Mouse (Mus musculus): ENCODE data around the gene Cxcr5. TPM values are rescaled to one million over a fixed set of nuclear protein-coding genes. Genes with fewer than 3 reads are reported as not detected.
"Not testable (repeated sequence)": the region's sequence is repeated elsewhere in the genome, so short reads cannot be mapped to it uniquely, and the experiment has no call there.

Gene Cxcr5
- polyA plus RNA-seq, 1 experiment from 2014 or later: not detected

DNA sequence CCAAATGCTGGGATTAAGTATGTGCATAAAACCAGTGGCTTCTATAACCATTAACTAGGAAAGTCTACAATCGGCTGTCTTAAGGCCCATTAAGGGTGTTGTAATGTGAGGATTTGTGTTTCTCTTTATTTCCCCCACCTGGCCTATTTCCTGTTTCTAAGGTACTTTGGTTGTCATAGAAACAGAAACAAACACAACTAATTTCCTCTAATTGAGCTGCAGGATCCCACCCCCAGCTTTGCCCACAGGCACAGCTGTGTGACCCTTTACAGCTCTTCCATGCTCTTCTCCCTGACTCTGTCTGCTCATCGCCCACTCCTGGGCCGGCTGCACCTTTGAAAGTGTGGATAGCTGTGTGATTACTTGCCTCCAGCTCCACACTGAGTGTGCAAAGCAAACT, 19.7 kb upstream of the Cxcr5 start:
- Histone ChIP-seq H3K9me3 (peaks cover 9% of the 10 kb centered on the region; the same call in 1 of the 2 replicates), H3K27ac (no peak overlapping the region), H3K27me3 (ENCODE audit: insufficient read depth, poor library complexity, severe bottlenecking) (no peaks in the 10 kb centered on the region), H3K36me3 (no peaks in the 10 kb centered on the region), H3K4me1 (replicated peaks) (no peaks in the 10 kb centered on the region), H3K4me3 (no peak overlapping the region)
- 76% methylated on average over 3 of the region's 3 CpGs for WGBS
- no peak for DNase-seq (ENCODE audit: low spot score)

GRCm38 (mm10) chr9:44580085-44580484, 18.4 kb upstream of the Cxcr5 start:
- no peak overlapping the region for H3K27ac ChIP-seq
- DNase-seq (ENCODE audit: low spot score): no peak
- H3K4me3 ChIP-seq: no peak overlapping the region
- H3K36me3 ChIP-seq: no peaks in the 10 kb centered on the region
- no peaks in the 10 kb centered on the region for H3K4me1 ChIP-seq (replicated peaks)
- 90% methylated on average over 5 of the region's 5 CpGs for WGBS
- no peaks in the 10 kb centered on the region for H3K27me3 ChIP-seq (ENCODE audit: insufficient read depth, poor library complexity, severe bottlenecking)
- peaks cover 9% of the 10 kb centered on the region; the same call in 1 of the 2 replicates for H3K9me3 ChIP-seq

DNA sequence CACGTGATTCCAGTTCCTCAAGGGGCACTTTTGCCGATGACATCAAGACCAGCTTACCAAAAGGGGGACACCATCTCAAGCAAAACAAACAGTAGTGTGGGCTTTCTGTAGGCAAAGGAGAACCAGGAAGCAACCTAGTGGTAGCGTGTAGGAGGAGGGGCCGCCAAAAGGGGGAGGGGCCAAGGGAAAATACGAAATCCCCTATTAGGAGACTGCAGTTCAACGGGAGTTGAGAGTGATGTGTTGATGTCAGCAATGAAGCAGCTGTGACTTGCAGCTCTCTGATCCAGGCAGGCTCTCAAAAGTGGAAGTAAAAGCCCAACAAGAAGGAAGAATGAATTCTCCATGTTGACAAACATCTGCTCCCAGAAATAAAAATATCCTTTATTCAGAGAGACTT, 17.7 kb upstream of the Cxcr5 start:
- Histone ChIP-seq H3K4me1 (replicated peaks) (no peaks in the 10 kb centered on the region), H3K27me3 (ENCODE audit: insufficient read depth, poor library complexity, severe bottlenecking) (no peaks in the 10 kb centered on the region), H3K36me3 (no peaks in the 10 kb centered on the region), H3K4me3 (no peak overlapping the region), H3K9me3 (peaks cover 9% of the 10 kb centered on the region; the same call in 1 of the 2 replicates), H3K27ac (no peak overlapping the region)
- DNase-seq (ENCODE audit: low spot score): no peak
- 49% methylated on average over 6 of the region's 6 CpGs for WGBS

GRCm38 (mm10) chr9:44576046-44576445, 14.4 kb upstream of the Cxcr5 start:
- H3K27me3 ChIP-seq (ENCODE audit: insufficient read depth, poor library complexity, severe bottlenecking); H3K4me1 ChIP-seq (replicated peaks); H3K9me3 ChIP-seq; H3K27ac ChIP-seq; H3K36me3 ChIP-seq; H3K4me3 ChIP-seq; DNase-seq (ENCODE audit: low spot score): not testable (repeated sequence)
- 92% methylated on average over 7 of the region's 7 CpGs for WGBS

GRCm38 (mm10) chr9:44575095-44575494, 13.4 kb upstream of the Cxcr5 start:
- Histone ChIP-seq H3K9me3 (no peaks in the 10 kb centered on the region), H3K27ac (no peak overlapping the region), H3K4me1 (replicated peaks) (no peaks in the 10 kb centered on the region), H3K27me3 (ENCODE audit: insufficient read depth, poor library complexity, severe bottlenecking) (no peaks in the 10 kb centered on the region), H3K36me3 (no peaks in the 10 kb centered on the region), H3K4me3 (no peak overlapping the region)
- 92% methylated on average over 2 of the region's 2 CpGs for WGBS
- no peak for DNase-seq (ENCODE audit: low spot score)

DNA sequence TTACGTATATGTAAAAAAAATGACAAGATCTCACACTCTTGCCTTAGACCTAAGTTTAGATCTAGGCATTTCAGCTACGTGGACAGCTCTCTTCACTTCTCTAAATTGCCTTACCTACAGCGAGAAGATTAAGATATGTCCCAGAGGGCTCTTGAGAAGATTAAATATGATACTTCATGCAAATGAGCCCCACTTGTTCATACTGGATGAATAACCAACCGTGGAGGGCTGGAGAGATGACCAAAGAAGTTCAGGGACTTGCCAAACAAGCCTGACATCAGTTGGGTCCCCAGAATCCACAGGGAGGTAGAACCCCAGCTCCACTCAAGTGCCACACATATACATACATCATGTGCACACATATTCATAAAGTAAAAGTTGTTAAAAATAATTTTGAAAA, 11.6 kb upstream of the Cxcr5 start:
- no peak overlapping the region for H3K27ac ChIP-seq
- H3K27me3 ChIP-seq (ENCODE audit: insufficient read depth, poor library complexity, severe bottlenecking): no peaks in the 10 kb centered on the region
- WGBS: 86% methylated on average over 4 of the region's 4 CpGs
- no peak overlapping the region for H3K4me3 ChIP-seq
- no peak for DNase-seq (ENCODE audit: low spot score)
- no peaks in the 10 kb centered on the region; the same call in 1 of the 2 replicates for H3K4me1 ChIP-seq (replicated peaks)
- H3K9me3 ChIP-seq: no peaks in the 10 kb centered on the region
- no peaks in the 10 kb centered on the region for H3K36me3 ChIP-seq

- Histone ChIP-seq H3K4me3 (no peak overlapping the region), H3K27me3 (ENCODE audit: insufficient read depth, poor library complexity, severe bottlenecking) (no peaks in the 10 kb centered on the region), H3K4me1 (replicated peaks) (peaks cover 8% of the 10 kb centered on the region), H3K27ac (no peak overlapping the region), H3K36me3 (no peaks in the 10 kb centered on the region), H3K9me3 (no peaks in the 10 kb centered on the region)
- 84% methylated on average over 12 of the region's 12 CpGs for WGBS
- no peak for DNase-seq (ENCODE audit: low spot score)
Observed at GRCm38 (mm10) chr9:44570939-44571382, 9.3 kb upstream of the Cxcr5 start.

GRCm38 (mm10) chr9:44568083-44568455, 6.4 kb upstream of the Cxcr5 start:
- Histone ChIP-seq H3K9me3 (no peaks in the 10 kb centered on the region), H3K4me1 (replicated peaks) (peaks cover 22% of the 10 kb centered on the region), H3K4me3 (no peak overlapping the region), H3K27ac (peak overlapping the region; percentile 59; the same call in 1 of the 2 replicates), H3K27me3 (ENCODE audit: insufficient read depth, poor library complexity, severe bottlenecking) (no peaks in the 10 kb centered on the region), H3K36me3 (no peaks in the 10 kb centered on the region)
- no peak for DNase-seq (ENCODE audit: low spot score)
- 37% methylated on average over 7 of the region's 7 CpGs for WGBS

- no peaks in the 10 kb centered on the region for H3K27me3 ChIP-seq (ENCODE audit: insufficient read depth, poor library complexity, severe bottlenecking)
- no peak overlapping the region for H3K4me3 ChIP-seq
- H3K4me1 ChIP-seq (replicated peaks): peaks cover 25% of the 10 kb centered on the region
- WGBS: 83% methylated on average over 9 of the region's 9 CpGs
- peak overlapping the region; percentile 59; the same call in 1 of the 2 replicates for H3K27ac ChIP-seq
- no peaks in the 10 kb centered on the region for H3K9me3 ChIP-seq
- no peaks in the 10 kb centered on the region for H3K36me3 ChIP-seq
- DNase-seq (ENCODE audit: low spot score): no peak
Observed at GRCm38 (mm10) chr9:44567338-44568082, 5.8 kb upstream of the Cxcr5 start.

- WGBS: 37% methylated on average over 6 of the region's 6 CpGs
- H3K36me3 ChIP-seq: no peaks in the 10 kb centered on the region
- H3K9me3 ChIP-seq: no peaks in the 10 kb centered on the region
- no peak for DNase-seq (ENCODE audit: low spot score)
- peaks cover 25% of the 10 kb centered on the region for H3K4me1 ChIP-seq (replicated peaks)
- H3K27ac ChIP-seq: peak overlapping the region; percentile 72
- no peak overlapping the region for H3K4me3 ChIP-seq
- no peaks in the 10 kb centered on the region for H3K27me3 ChIP-seq (ENCODE audit: insufficient read depth, poor library complexity, severe bottlenecking)
Observed at GRCm38 (mm10) chr9:44565367-44565766, 3.7 kb upstream of the Cxcr5 start.

GRCm38 (mm10) chr9:44562936-44563335, 1.3 kb upstream of the Cxcr5 start:
- Histone ChIP-seq H3K9me3 (no peaks in the 10 kb centered on the region), H3K4me1 (replicated peaks) (peaks cover 22% of the 10 kb centered on the region), H3K36me3 (no peaks in the 10 kb centered on the region), H3K4me3 (no peak overlapping the region), H3K27ac (no peak overlapping the region), H3K27me3 (ENCODE audit: insufficient read depth, poor library complexity, severe bottlenecking) (no peaks in the 10 kb centered on the region)
- no peak for DNase-seq (ENCODE audit: low spot score)
- WGBS: 51% methylated on average over 12 of the region's 12 CpGs

GRCm38 (mm10) chr9:44552161-44552560, 9.5 kb downstream of the Cxcr5 start:
- H3K4me3 ChIP-seq: no peak overlapping the region
- no peaks in the 10 kb centered on the region for H3K4me1 ChIP-seq (replicated peaks)
- no peaks in the 10 kb centered on the region for H3K36me3 ChIP-seq
- H3K9me3 ChIP-seq: no peaks in the 10 kb centered on the region
- no peak for DNase-seq (ENCODE audit: low spot score)
- H3K27ac ChIP-seq: no peak overlapping the region
- H3K27me3 ChIP-seq (ENCODE audit: insufficient read depth, poor library complexity, severe bottlenecking): no peaks in the 10 kb centered on the region
- 83% methylated on average over 8 of the region's 8 CpGs for WGBS

- Histone ChIP-seq H3K36me3 (no peaks in the 10 kb centered on the region), H3K27ac (no peak overlapping the region), H3K9me3 (no peaks in the 10 kb centered on the region), H3K27me3 (ENCODE audit: insufficient read depth, poor library complexity, severe bottlenecking) (no peaks in the 10 kb centered on the region), H3K4me1 (replicated peaks) (no peaks in the 10 kb centered on the region), H3K4me3 (no peak overlapping the region)
- DNase-seq (ENCODE audit: low spot score): no peak
- WGBS: 88% methylated on average over 10 of the region's 10 CpGs
Observed at GRCm38 (mm10) chr9:44551138-44551537, 10.5 kb downstream of the Cxcr5 start.

Data from hindbrain, embryonic 10.5 days (tissue).